Mouse (Mus musculus) G1E (cell line): ENCODE measurements around the gene Plch2. TPM values are rescaled to one million over a fixed set of nuclear protein-coding genes. Genes with fewer than 3 reads are reported as not detected.

Source experiments
- ATAC-seq: 2 replicates; pipeline ENCODE4 v1.8.0; 2016; ENCODE audit warnings: mild to moderate bottlenecking; ENCODE audit not compliant: insufficient number of reproducible peaks, poor library complexity, low FRiP score, severe bottlenecking; ENCODE audit errors: extremely low read depth
- DNase-seq: peaks from one replicate; pipeline ENCODE4 v3.0.0; 2012; ENCODE audit warnings: low spot score
- H3K27me3 ChIP-seq: 2 replicates; pipeline ENCODE4 v1.6.1; 2012; ENCODE audit warnings: mild to moderate bottlenecking, low read length, inconsistent platforms; ENCODE audit not compliant: insufficient read depth
- H3K36me3 ChIP-seq: replicated peaks from 2 replicates; pipeline ENCODE3; 2012; ENCODE audit warnings: mild to moderate bottlenecking, inconsistent platforms
- H3K4me1 ChIP-seq: 2 replicates; pipeline ENCODE4 v1.6.1; 2012; ENCODE audit warnings: low read depth, low read length, inconsistent platforms, mixed read lengths; ENCODE audit not compliant: insufficient read depth
- H3K4me3 ChIP-seq: 2 replicates; pipeline ENCODE4 v1.5.1; 2012; ENCODE audit warnings: low read depth, mild to moderate bottlenecking, inconsistent platforms, low read length, moderate library complexity, mixed read lengths
- H3K9me3 ChIP-seq: replicated peaks from 2 replicates; pipeline ENCODE4 v1.6.1; 2012; ENCODE audit warnings: inconsistent platforms
- CTCF ChIP-seq: IDR thresholded peaks from 2 replicates; pipeline ENCODE4 v1.5.1; 2012; ENCODE audit warnings: low read depth, low read length, inconsistent platforms, mixed read lengths
- GATA1 ChIP-seq: IDR thresholded peaks from 2 replicates; pipeline ENCODE4 v1.6.1; 2012; ENCODE audit warnings: borderline replicate concordance, low read length, inconsistent platforms, mixed read lengths
- GATA2 ChIP-seq: IDR thresholded peaks from 2 replicates; pipeline ENCODE4 v1.6.1; 2012; ENCODE audit warnings: low read depth, low read length, inconsistent platforms, borderline replicate concordance
- POLR2AphosphoS5 ChIP-seq: IDR thresholded peaks from 2 replicates; pipeline ENCODE4 v1.6.1; 2012; ENCODE audit warnings: low read depth, low read length, inconsistent platforms; ENCODE audit not compliant: insufficient replicate concordance
- TAL1 ChIP-seq: conservative IDR thresholded peaks from 2 replicates; pipeline ENCODE4 v1.6.1; 2012; ENCODE audit warnings: low read depth, low read length, inconsistent platforms, mixed read lengths
- polyA plus RNA-seq: library from polyadenylated mRNA; stranded (reverse); fragments of >175 nt; gene quantifications from 2 replicates; pipeline ENCODE4 v1.2.3, GENCODE M21; 2012
- total RNA-seq, 2 experiments: library from RNA; stranded (forward) in 1 of 2; stranded (reverse) in 1 of 2; fragments of 200-1000 nt in 1 of 2; fragments of >200 nt in 1 of 2; fragmentation: Nextera tagmentation in 1 of 2; gene quantifications; 2 replicates each; pipeline ENCODE4 v1.2.3; 2014 to 2017

The Plch2 gene
- total and polyA plus RNA-seq, 3 experiments = 0.22 to 1.5 (median 0.61) TPM

- peaks cover 23% of the 10 kb centered on the region for H3K27me3 ChIP-seq
- no peak for ATAC-seq
- H3K4me3 ChIP-seq = no peak overlapping the region
Measured at GRCm38 (mm10) chr4:154941831-154942230, 114.8 kb downstream of the Plch2 start.

GRCm38 (mm10) chr4:154940156-154940555 is 116.4 kb downstream of the Plch2 start:
- no peak for ATAC-seq
- TF ChIP-seq POLR2AphosphoS5 (no peak), TAL1 (no peak), GATA2 (no peak), GATA1 (no peak), CTCF (no peak)
- no peak for DNase-seq
- no peak overlapping the region for H3K4me3 ChIP-seq
- no peaks in the 10 kb centered on the region for H3K9me3 ChIP-seq
- peaks cover 41% of the 10 kb centered on the region for H3K4me1 ChIP-seq
- peaks cover 7% of the 10 kb centered on the region for H3K27me3 ChIP-seq
- no peaks in the 10 kb centered on the region for H3K36me3 ChIP-seq

More at GRCm38 (mm10) chr4:154941831-154942230, 114.8 kb downstream of the Plch2 start:
- no peak for DNase-seq
- Histone ChIP-seq H3K4me1 (peaks cover 46% of the 10 kb centered on the region), H3K36me3 (no peaks in the 10 kb centered on the region), H3K9me3 (no peaks in the 10 kb centered on the region)
- TF ChIP-seq GATA1 = no peak

- DNase-seq (no peak), ATAC-seq (no peak)
- peaks cover 28% of the 10 kb centered on the region for H3K4me1 ChIP-seq
- no peak overlapping the region for H3K4me3 ChIP-seq
- TF ChIP-seq CTCF (no peak), TAL1 (no peak), POLR2AphosphoS5 (no peak), GATA2 (no peak), GATA1 (no peak)
- peaks cover 12% of the 10 kb centered on the region for H3K27me3 ChIP-seq
- H3K36me3 ChIP-seq = no peaks in the 10 kb centered on the region
- no peaks in the 10 kb centered on the region for H3K9me3 ChIP-seq
Measured at GRCm38 (mm10) chr4:154937746-154938145, 118.8 kb downstream of the Plch2 start.

- Histone ChIP-seq H3K27me3 (peaks cover 14% of the 10 kb centered on the region), H3K4me1 (peaks cover 24% of the 10 kb centered on the region), H3K36me3 (no peaks in the 10 kb centered on the region), H3K4me3 (no peak overlapping the region), H3K9me3 (no peaks in the 10 kb centered on the region)
- no peak for ATAC-seq
- TF ChIP-seq GATA2 (no peak), GATA1 (no peak), CTCF (no peak), TAL1 (no peak), POLR2AphosphoS5 (no peak)
- no peak for DNase-seq
Measured at GRCm38 (mm10) chr4:154936542-154937255, 119.9 kb downstream of the Plch2 start.

- Histone ChIP-seq H3K4me1 (peaks cover 17% of the 10 kb centered on the region), H3K36me3 (no peaks in the 10 kb centered on the region), H3K27me3 (peaks cover 14% of the 10 kb centered on the region), H3K4me3 (no peak overlapping the region), H3K9me3 (no peaks in the 10 kb centered on the region)
- DNase-seq (no peak), ATAC-seq (no peak)
- TF ChIP-seq GATA2 (no peak), GATA1 (no peak), TAL1 (no peak), CTCF (no peak), POLR2AphosphoS5 (no peak)
Measured at GRCm38 (mm10) chr4:154935788-154936187, 120.8 kb downstream of the Plch2 start.

GRCm38 (mm10) chr4:154934800-154935199 is 121.8 kb downstream of the Plch2 start:
- Histone ChIP-seq H3K4me1 (peaks cover 17% of the 10 kb centered on the region), H3K4me3 (no peak overlapping the region), H3K36me3 (no peaks in the 10 kb centered on the region), H3K9me3 (no peaks in the 10 kb centered on the region), H3K27me3 (peaks cover 14% of the 10 kb centered on the region)
- ATAC-seq = no peak
- no peak for TF ChIP-seq CTCF
- TF ChIP-seq GATA1 = no peak
- TF ChIP-seq GATA2 = no peak
- TF ChIP-seq TAL1 = no peak
- no peak for TF ChIP-seq POLR2AphosphoS5
- no peak for DNase-seq
